Mouse (Mus musculus) hindbrain, embryonic 13.5 days (tissue): ENCODE measurements around the gene Itpk1. TPM values are rescaled to one million over a fixed set of nuclear protein-coding genes. Genes with fewer than 3 reads are reported as not detected.

Source experiments
- ATAC-seq: fragments of 200-750 bp; cut with Nextera tagmentation; 2 replicates; pipeline ENCODE4 v1.8.0; 2017; ENCODE audit warnings: moderate TSS enrichment; ENCODE audit not compliant: low FRiP score
- H3K27ac ChIP-seq: fragments of 300-500 bp; sonication (generic); 2 replicates; pipeline ENCODE4 v1.5.1; 2015; ENCODE audit warnings: inconsistent platforms, mild to moderate bottlenecking, moderate library complexity
- H3K27me3 ChIP-seq: fragments of 300-500 bp; sonication (generic); 2 replicates; pipeline ENCODE4 v1.6.1; 2015; ENCODE audit warnings: mild to moderate bottlenecking, inconsistent platforms
- H3K36me3 ChIP-seq: fragments of 300-500 bp; sonication (generic); 2 replicates; pipeline ENCODE4 v1.6.1; 2015; ENCODE audit warnings: mild to moderate bottlenecking, inconsistent platforms
- H3K4me1 ChIP-seq: fragments of 300-500 bp; sonication (generic); replicated peaks from 2 replicates; pipeline ENCODE4 v1.6.1; 2015; ENCODE audit warnings: inconsistent platforms
- H3K4me2 ChIP-seq: fragments of 300-500 bp; sonication (generic); 2 replicates; pipeline ENCODE4 v1.6.1; 2015; ENCODE audit warnings: inconsistent platforms, mild to moderate bottlenecking, moderate library complexity
- H3K4me3 ChIP-seq: fragments of 300-500 bp; sonication (generic); 2 replicates; pipeline ENCODE4 v1.5.1; 2015; ENCODE audit warnings: mild to moderate bottlenecking, inconsistent platforms
- H3K9ac ChIP-seq: fragments of 300-500 bp; sonication (generic); 2 replicates; pipeline ENCODE4 v1.6.1; 2015; ENCODE audit warnings: mild to moderate bottlenecking, inconsistent platforms
- H3K9me3 ChIP-seq: fragments of 300-500 bp; sonication (generic); 2 replicates; pipeline ENCODE4 v1.6.1; 2016; ENCODE audit warnings: inconsistent platforms
- WGBS: fragments of 180-500 bp; shearing (Covaris S2); methylation state at CpG from one replicate; pipeline ENCODE4 v1.1.7; 2015; 5-methylcytosine and 5-hydroxymethylcytosine counted together
- polyA plus RNA-seq: library from polyadenylated mRNA; unstranded; fragments of >200 nt; fragmentation: Nextera tagmentation; extraction: Ambion mirVana; gene quantifications from 2 replicates; pipeline ENCODE4 v1.2.1, GENCODE M21; 2015

Itpk1 gene
- polyA plus RNA-seq, 1 experiment from 2014 or later, result 23.0 TPM

DNA sequence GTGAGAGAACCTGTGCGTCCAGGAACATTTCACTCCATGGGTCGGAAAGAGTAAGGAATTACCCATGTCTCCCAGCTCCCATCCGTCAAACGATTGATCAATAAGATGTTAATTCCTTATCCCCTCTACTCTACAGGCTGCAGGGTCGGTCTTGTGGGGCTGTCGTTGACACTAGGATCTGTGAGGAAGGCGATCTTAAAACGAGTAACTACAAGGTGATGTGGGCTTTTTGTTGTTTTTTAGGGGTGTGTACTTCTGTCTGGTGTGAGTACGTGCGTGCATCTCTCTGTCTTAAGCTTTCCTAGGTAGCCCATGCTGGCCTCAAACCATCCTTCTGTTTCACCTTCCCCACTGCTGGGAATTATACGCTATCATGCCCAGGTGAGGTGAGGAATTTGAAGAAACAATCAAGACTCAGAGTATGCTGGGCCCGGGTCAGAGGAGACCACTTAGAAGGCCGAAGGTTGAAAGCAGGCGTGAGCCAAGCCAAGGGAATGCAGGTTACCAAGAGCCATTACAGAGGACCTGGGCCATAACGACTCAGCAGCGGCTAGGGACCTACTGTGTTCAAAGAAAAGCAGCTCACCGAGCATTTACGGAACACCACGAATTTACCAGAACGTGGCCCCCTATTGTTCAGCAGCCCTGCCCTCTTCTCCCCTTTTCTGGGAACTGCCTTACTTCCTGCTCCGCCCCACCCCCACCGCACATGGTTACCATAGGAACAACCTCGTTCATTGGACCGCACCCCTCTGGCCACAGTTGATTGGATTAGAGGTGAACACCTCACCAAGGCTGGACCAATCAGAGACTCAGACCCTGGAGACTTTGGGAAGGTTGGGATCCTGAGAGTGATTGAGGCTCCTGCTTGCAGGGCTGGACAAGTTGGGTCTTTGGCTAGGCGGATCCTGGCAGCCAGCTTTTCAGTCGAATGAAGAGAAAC lies 25.4 kb upstream of the Itpk1 start:
- peaks cover 23% of the 10 kb centered on the region for H3K4me1 ChIP-seq
- peak; percentile 96 for ATAC-seq
- no peaks in the 10 kb centered on the region for H3K27me3 ChIP-seq
- 0 out of 2 replicates have a peak overlapping the region, but pooled peaks have one; percentile 35 for H3K9ac ChIP-seq
- 32% methylated on average over 26 of the region's 26 CpGs for WGBS
- H3K27ac ChIP-seq, result peak overlapping the region; percentile 92
- H3K36me3 ChIP-seq, result no peaks in the 10 kb centered on the region
- H3K9me3 ChIP-seq, result no peaks in the 10 kb centered on the region
- H3K4me3 ChIP-seq, result peak overlapping the region; percentile 25
- peak overlapping the region; percentile 54 for H3K4me2 ChIP-seq

DNA sequence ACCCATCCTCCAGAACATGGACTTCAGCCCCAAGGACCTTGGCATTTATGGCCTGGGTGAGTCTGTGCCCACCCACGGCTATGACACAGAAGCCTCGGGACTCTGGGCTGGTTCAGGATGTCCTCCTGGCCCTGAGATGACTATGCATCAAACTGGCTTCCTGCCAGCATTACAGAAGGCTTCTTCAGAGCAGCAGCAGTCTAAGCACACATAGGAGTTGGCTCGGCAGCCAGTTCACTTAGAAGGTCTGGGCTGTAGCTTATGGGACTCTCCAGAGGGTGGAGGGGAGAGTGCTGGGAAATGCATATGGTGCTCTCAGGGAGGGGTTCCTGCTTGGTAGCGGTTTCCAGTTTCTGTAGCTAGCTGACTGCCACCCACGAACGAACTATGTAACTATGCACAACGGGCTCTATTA lies 21.0 kb upstream of the Itpk1 start:
- Histone ChIP-seq H3K9me3 (no peaks in the 10 kb centered on the region), H3K4me3 (no peak overlapping the region), H3K27ac (no peak overlapping the region), H3K4me1 (peaks cover 12% of the 10 kb centered on the region), H3K27me3 (no peaks in the 10 kb centered on the region), H3K9ac (no peak overlapping the region), H3K4me2 (no peak overlapping the region), H3K36me3 (no peaks in the 10 kb centered on the region)
- WGBS, result 84% methylated on average over 7 of the region's 7 CpGs
- ATAC-seq, result no peak

DNA sequence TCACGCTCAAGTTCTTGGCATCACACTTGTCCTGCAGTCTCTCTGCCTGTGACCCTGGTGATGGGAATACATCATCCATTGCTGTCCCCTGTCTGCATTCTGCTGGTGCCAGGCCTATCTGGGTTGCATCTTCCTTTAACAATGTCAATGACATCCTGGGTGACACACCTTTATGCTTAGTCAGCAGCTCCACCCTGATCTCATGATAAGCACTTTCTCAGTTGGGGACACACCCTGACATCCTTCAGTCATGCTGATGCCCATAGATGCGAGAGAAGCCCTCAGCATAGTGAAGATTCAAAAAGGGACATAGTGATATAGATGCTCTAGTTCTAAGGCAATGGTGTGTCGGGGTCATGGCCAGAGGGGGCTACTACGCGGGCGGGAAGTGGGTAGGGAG lies 20.4 kb upstream of the Itpk1 start:
- no peak overlapping the region for H3K4me2 ChIP-seq
- no peak overlapping the region for H3K27ac ChIP-seq
- H3K4me1 ChIP-seq, result peaks cover 6% of the 10 kb centered on the region
- WGBS, result 93% methylated on average over 6 of the region's 6 CpGs
- no peak overlapping the region for H3K9ac ChIP-seq
- ATAC-seq, result no peak
- H3K27me3 ChIP-seq, result no peaks in the 10 kb centered on the region
- H3K36me3 ChIP-seq, result no peaks in the 10 kb centered on the region
- no peak overlapping the region for H3K4me3 ChIP-seq
- H3K9me3 ChIP-seq, result no peaks in the 10 kb centered on the region

DNA sequence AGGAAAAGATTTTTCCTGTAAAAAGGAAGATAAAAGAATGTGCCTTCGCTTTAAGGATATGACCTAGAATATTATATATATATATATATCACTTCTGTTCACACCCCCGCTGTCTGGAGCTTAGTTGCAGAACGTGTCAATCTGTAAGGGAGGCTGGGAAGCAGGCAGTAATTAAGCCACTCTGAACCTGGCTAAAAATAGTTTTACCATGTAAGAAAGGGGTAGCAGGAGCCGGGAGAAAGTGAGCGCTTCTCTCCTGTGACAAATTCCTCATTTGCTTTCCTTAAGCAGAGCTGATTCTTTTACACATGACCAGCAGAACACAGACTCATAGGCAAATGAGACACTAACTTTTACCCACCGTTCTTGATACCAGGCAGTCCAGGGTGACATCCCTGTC lies 19.1 kb upstream of the Itpk1 start:
- no peak overlapping the region for H3K9ac ChIP-seq
- H3K4me3 ChIP-seq, result no peak overlapping the region
- H3K9me3 ChIP-seq, result no peaks in the 10 kb centered on the region
- ATAC-seq, result no peak
- no peak overlapping the region for H3K4me2 ChIP-seq
- WGBS, result 88% methylated on average over 6 of the region's 6 CpGs
- H3K4me1 ChIP-seq, result 0 out of 2 replicates have a peak, but pooled peaks cover 3% of the 10 kb centered on the region
- H3K36me3 ChIP-seq, result no peaks in the 10 kb centered on the region
- no peak overlapping the region for H3K27ac ChIP-seq
- H3K27me3 ChIP-seq, result no peaks in the 10 kb centered on the region

- H3K4me3 ChIP-seq, result no peak overlapping the region
- no peaks in the 10 kb centered on the region for H3K9me3 ChIP-seq
- H3K27me3 ChIP-seq, result no peaks in the 10 kb centered on the region
- no peak overlapping the region for H3K27ac ChIP-seq
- H3K4me2 ChIP-seq, result no peak overlapping the region
- 0 out of 2 replicates have a peak, but pooled peaks cover 3% of the 10 kb centered on the region for H3K4me1 ChIP-seq
- ATAC-seq, result no peak
- H3K36me3 ChIP-seq, result no peaks in the 10 kb centered on the region
- WGBS, result 47% methylated on average over 8 of the region's 8 CpGs
- no peak overlapping the region for H3K9ac ChIP-seq
Measured at GRCm38 (mm10) chr12:102722966-102723365, 18.2 kb upstream of the Itpk1 start.

DNA sequence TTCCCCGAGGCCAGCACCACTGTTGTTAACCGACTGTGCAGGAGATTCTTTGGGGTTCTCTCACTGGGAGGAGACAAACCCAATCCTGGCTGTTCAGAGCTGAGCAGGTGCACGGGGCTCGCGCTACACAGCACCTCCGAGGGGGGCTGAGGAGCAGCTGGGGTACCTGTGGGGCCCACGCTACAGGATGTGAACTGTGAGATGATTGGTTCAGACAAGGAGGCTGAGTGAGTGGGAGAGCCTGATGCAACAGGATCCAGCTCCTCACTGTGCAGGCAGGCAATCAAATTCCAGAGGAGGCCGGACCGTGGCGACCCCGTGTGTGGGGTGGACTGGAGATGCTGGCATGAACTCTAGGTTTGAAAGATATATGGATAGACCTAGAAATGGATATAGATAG lies 17.7 kb upstream of the Itpk1 start:
- no peak overlapping the region for H3K4me2 ChIP-seq
- ATAC-seq, result peak; percentile 13; the same call in 1 of the 2 replicates
- H3K9me3 ChIP-seq, result no peaks in the 10 kb centered on the region
- H3K27me3 ChIP-seq, result no peaks in the 10 kb centered on the region
- no peak overlapping the region for H3K27ac ChIP-seq
- no peak overlapping the region for H3K9ac ChIP-seq
- 0 out of 2 replicates have a peak, but pooled peaks cover 3% of the 10 kb centered on the region for H3K4me1 ChIP-seq
- 49% methylated on average over 11 of the region's 11 CpGs for WGBS
- H3K36me3 ChIP-seq, result no peaks in the 10 kb centered on the region
- H3K4me3 ChIP-seq, result no peak overlapping the region

GRCm38 (mm10) chr12:102719552-102720315 lies 15.0 kb upstream of the Itpk1 start:
- H3K4me2 ChIP-seq, result no peak overlapping the region; the same call in 1 of the 2 replicates
- ATAC-seq, result peak; percentile 71; the same call in 1 of the 2 replicates
- WGBS, result 29% methylated on average over 13 of the region's 13 CpGs
- H3K4me1 ChIP-seq, result 0 out of 2 replicates have a peak, but pooled peaks cover 3% of the 10 kb centered on the region
- no peak overlapping the region for H3K4me3 ChIP-seq
- H3K27me3 ChIP-seq, result no peaks in the 10 kb centered on the region
- no peak overlapping the region for H3K27ac ChIP-seq
- H3K36me3 ChIP-seq, result no peaks in the 10 kb centered on the region
- no peaks in the 10 kb centered on the region for H3K9me3 ChIP-seq
- H3K9ac ChIP-seq, result peak overlapping the region; percentile 31

- Histone ChIP-seq H3K27ac (no peak overlapping the region), H3K27me3 (no peaks in the 10 kb centered on the region), H3K4me1 (0 out of 2 replicates have a peak, but pooled peaks cover 2% of the 10 kb centered on the region), H3K4me2 (no peak overlapping the region), H3K9me3 (no peaks in the 10 kb centered on the region), H3K4me3 (no peak overlapping the region), H3K9ac (no peak overlapping the region), H3K36me3 (no peaks in the 10 kb centered on the region)
- no peak for ATAC-seq
- WGBS, result 81% methylated on average over 10 of the region's 10 CpGs
Measured at GRCm38 (mm10) chr12:102714654-102715395, 10.1 kb upstream of the Itpk1 start.

DNA sequence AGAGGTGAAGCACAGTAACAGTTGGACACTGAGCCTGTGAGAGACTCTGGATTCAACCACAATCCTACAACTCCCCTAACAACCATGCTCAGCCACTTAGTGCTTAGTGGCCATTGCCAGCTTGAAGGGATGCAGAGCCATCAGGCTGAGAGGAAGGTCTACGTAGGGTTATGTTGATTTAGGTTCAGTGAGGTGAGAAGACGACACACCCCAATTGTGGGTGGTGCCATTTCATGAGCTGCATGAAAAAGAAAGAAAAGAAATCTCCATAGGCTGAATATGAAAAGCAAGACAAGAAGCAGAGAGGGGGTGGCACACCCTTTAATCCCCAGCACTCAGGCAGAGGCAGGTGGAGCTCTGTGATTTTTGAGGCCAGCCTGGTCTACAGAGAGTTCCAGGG lies 9.4 kb upstream of the Itpk1 start:
- H3K4me1 ChIP-seq, result no peaks in the 10 kb centered on the region
- no peak overlapping the region for H3K9ac ChIP-seq
- WGBS, result 62% methylated on average over 2 of the region's 2 CpGs
- no peak overlapping the region for H3K27ac ChIP-seq
- no peak overlapping the region for H3K4me2 ChIP-seq
- H3K9me3 ChIP-seq, result no peaks in the 10 kb centered on the region
- H3K4me3 ChIP-seq, result no peak overlapping the region
- no peak for ATAC-seq
- H3K27me3 ChIP-seq, result no peaks in the 10 kb centered on the region
- H3K36me3 ChIP-seq, result no peaks in the 10 kb centered on the region

GRCm38 (mm10) chr12:102713153-102713865 lies 8.6 kb upstream of the Itpk1 start:
- Histone ChIP-seq H3K4me3 (no peak overlapping the region), H3K9ac (no peak overlapping the region), H3K9me3 (no peaks in the 10 kb centered on the region), H3K4me2 (no peak overlapping the region), H3K27ac (no peak overlapping the region), H3K27me3 (no peaks in the 10 kb centered on the region), H3K36me3 (no peaks in the 10 kb centered on the region), H3K4me1 (no peaks in the 10 kb centered on the region)
- WGBS, result 78% methylated on average over 20 of the region's 20 CpGs
- no peak for ATAC-seq

DNA sequence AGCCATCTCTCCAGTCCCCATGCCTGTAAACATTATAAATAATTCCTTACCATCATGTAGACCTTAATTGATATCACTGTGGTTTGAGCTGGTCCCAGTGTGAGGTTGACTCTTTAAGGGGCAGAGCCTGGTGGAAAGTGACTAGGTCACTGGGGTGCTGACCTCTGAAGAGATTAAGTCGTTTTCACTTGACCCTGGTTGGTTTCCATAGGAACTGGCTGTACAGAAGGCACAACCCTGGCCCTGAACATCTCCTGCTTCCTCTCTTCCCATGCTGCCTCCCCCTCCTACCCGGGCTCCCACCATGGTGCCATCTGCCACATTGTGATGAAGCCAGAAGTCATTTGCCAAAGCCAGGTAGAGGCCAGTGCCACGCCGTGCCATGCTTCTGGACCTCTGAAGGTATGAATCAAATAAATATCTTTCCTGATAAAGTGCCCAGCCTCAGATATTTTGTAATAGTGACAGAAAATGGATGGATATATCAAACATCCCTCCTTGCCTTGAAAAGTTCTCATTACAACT lies 6.2 kb upstream of the Itpk1 start:
- ATAC-seq, result no peak
- Histone ChIP-seq H3K27me3 (peaks cover 9% of the 10 kb centered on the region; the same call in 1 of the 2 replicates), H3K27ac (no peak overlapping the region), H3K36me3 (no peaks in the 10 kb centered on the region), H3K4me3 (no peak overlapping the region), H3K9ac (no peak overlapping the region), H3K4me1 (peaks cover 2% of the 10 kb centered on the region), H3K4me2 (no peak overlapping the region), H3K9me3 (no peaks in the 10 kb centered on the region)
- 58% methylated on average over 4 of the region's 4 CpGs for WGBS
